Mouse (Mus musculus) forebrain, embryonic 10.5 days (tissue): ENCODE data around the gene Esr1. TPM values are rescaled to one million over a fixed set of nuclear protein-coding genes. Genes with fewer than 3 reads are reported as not detected.
"Not testable (repeated sequence)": the region's sequence is repeated elsewhere in the genome, so short reads cannot be mapped to it uniquely, and the experiment has no call there.

Experiments
- DNase-seq: peaks from one replicate; pipeline ENCODE4 v3.0.0-alpha.2; 2017; ENCODE audit warnings: low spot score; ENCODE audit errors: extremely low spot score
- H3K27ac ChIP-seq: fragments of 300-500 bp; sonication (generic); 2 replicates; pipeline ENCODE4 v1.5.1; 2016; ENCODE audit warnings: mild to moderate bottlenecking
- H3K27me3 ChIP-seq: fragments of 300-500 bp; sonication (generic); 2 replicates; pipeline ENCODE4 v1.6.1; 2016; ENCODE audit warnings: mild to moderate bottlenecking; ENCODE audit not compliant: poor library complexity, severe bottlenecking
- H3K36me3 ChIP-seq: fragments of 300-500 bp; sonication (generic); replicated peaks from 2 replicates; pipeline ENCODE4 v1.6.1; 2016; ENCODE audit warnings: mild to moderate bottlenecking, moderate library complexity
- H3K4me1 ChIP-seq: fragments of 300-500 bp; sonication (generic); 2 replicates; pipeline ENCODE4 v1.6.1; 2016
- H3K4me3 ChIP-seq: fragments of 300-500 bp; sonication (generic); 2 replicates; pipeline ENCODE4 v1.5.1; 2016; ENCODE audit warnings: mild to moderate bottlenecking, moderate library complexity
- H3K9me3 ChIP-seq: fragments of 300-500 bp; sonication (generic); 2 replicates; pipeline ENCODE4 v1.6.1; 2016; ENCODE audit warnings: mild to moderate bottlenecking, moderate library complexity
- WGBS: fragments of 180-500 bp; shearing (Covaris S2); methylation state at CpG from one replicate; pipeline ENCODE4 v1.1.7; 2016; 5-methylcytosine and 5-hydroxymethylcytosine counted together
- polyA plus RNA-seq: library from polyadenylated mRNA; unstranded; fragments of >200 nt; fragmentation: Nextera tagmentation; extraction: Ambion mirVana; gene quantifications from 2 replicates; pipeline ENCODE4 v1.2.1, GENCODE M21; 2016

The Esr1 gene
- polyA plus RNA-seq, 1 experiment from 2014 or later, result not detected

DNA sequence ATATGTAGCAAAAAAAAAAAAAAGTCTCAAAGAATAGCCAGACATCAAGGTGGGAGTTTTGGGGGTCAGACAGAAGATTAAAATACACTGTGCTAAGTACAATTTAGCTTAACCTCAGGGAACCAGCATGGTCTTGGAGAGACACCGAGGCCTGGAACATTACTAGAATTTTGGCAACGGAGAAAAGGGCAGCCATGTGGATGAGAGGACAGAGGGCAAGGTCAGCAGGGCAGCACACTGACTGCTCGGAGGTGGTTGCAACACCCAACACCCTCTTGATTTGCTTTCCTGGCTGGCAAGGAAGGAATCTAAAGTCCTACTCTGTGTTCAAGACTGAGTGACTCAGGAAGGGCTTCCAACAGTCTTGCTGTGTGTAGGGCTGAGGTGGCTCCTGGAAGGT, 60.5 kb downstream of the Esr1 start:
- H3K36me3 ChIP-seq, result no peaks in the 10 kb centered on the region
- H3K9me3 ChIP-seq, result no peaks in the 10 kb centered on the region
- no peak overlapping the region for H3K27ac ChIP-seq
- 91% methylated on average over 3 of the region's 3 CpGs for WGBS
- H3K27me3 ChIP-seq, result no peaks in the 10 kb centered on the region
- no peak overlapping the region for H3K4me3 ChIP-seq
- H3K4me1 ChIP-seq, result no peaks in the 10 kb centered on the region
- DNase-seq, result no peak

DNA sequence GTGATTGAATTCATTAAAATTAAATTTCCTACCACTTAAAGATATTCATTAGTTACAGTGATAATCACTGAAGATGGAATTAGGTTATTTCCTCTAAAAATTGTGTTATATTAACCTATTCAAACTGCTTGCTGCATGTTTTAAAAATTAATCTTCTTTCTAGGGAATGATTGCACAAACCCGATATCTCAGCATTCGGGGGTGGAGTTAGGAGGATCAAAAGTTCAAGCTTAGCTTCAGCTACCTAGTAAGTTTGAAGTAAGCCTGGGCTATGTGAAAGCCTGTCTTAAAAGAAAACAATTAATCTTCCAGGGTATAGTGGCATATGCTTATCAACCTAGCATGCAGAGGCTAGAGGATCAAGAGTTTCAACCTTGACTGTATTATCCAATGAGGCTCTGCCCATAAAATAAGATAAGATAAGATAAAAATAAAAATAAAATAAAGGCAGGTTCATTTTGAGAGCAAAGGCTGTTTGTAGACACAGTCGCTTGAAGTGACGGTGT, 62.0 kb downstream of the Esr1 start:
- no peak for DNase-seq
- WGBS, result 93% methylated on average over 4 of the region's 4 CpGs
- Histone ChIP-seq H3K4me1 (no peaks in the 10 kb centered on the region), H3K4me3 (no peak overlapping the region), H3K9me3 (no peaks in the 10 kb centered on the region), H3K27ac (no peak overlapping the region), H3K27me3 (no peaks in the 10 kb centered on the region), H3K36me3 (no peaks in the 10 kb centered on the region)

- not testable (repeated sequence) for H3K27ac ChIP-seq, H3K27me3 ChIP-seq, H3K4me3 ChIP-seq, DNase-seq, H3K36me3 ChIP-seq, H3K4me1 ChIP-seq, H3K9me3 ChIP-seq
- WGBS, result 35% methylated on average over 14 of the region's 14 CpGs
Observed at GRCm38 (mm10) chr10:4674983-4675592, 63.7 kb downstream of the Esr1 start.

GRCm38 (mm10) chr10:4683106-4683505, 71.7 kb downstream of the Esr1 start:
- H3K27ac ChIP-seq, result no peak overlapping the region
- WGBS, result 86% methylated on average over 5 of the region's 5 CpGs
- H3K9me3 ChIP-seq, result no peaks in the 10 kb centered on the region
- no peaks in the 10 kb centered on the region for H3K4me1 ChIP-seq
- no peak for DNase-seq
- H3K4me3 ChIP-seq, result no peak overlapping the region
- no peaks in the 10 kb centered on the region for H3K36me3 ChIP-seq
- H3K27me3 ChIP-seq, result no peaks in the 10 kb centered on the region

DNA sequence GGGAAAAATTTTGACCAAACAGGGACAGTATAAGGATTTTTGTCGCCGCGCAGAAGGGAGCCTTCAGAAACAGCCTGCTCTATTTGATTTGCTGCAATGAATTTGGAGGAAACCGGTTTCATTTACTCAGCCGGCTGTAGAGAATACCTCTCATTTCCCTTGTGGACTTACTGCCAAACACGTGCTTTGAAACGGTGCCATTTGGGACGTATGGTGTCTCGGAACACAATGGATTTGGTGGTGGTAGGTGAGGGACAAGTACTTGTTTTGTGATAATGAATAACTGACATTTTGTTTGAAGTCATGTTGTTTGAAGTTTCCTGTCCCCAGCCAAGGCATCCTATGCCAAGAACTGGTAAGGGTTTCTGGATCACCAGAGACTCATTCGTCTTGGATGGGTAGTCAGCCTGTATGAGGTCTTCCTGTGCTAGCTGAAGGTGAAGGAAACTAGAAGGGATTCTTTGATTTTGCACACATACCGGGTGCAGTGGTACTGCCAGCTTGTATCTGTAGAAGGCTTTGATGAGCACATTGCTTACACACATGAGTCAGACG, 72.4 kb downstream of the Esr1 start:
- no peaks in the 10 kb centered on the region for H3K36me3 ChIP-seq
- no peaks in the 10 kb centered on the region for H3K27me3 ChIP-seq
- H3K4me1 ChIP-seq, result no peaks in the 10 kb centered on the region
- no peak overlapping the region for H3K27ac ChIP-seq
- WGBS, result 94% methylated on average over 12 of the region's 12 CpGs
- no peak overlapping the region for H3K4me3 ChIP-seq
- DNase-seq, result no peak
- H3K9me3 ChIP-seq, result no peaks in the 10 kb centered on the region

DNA sequence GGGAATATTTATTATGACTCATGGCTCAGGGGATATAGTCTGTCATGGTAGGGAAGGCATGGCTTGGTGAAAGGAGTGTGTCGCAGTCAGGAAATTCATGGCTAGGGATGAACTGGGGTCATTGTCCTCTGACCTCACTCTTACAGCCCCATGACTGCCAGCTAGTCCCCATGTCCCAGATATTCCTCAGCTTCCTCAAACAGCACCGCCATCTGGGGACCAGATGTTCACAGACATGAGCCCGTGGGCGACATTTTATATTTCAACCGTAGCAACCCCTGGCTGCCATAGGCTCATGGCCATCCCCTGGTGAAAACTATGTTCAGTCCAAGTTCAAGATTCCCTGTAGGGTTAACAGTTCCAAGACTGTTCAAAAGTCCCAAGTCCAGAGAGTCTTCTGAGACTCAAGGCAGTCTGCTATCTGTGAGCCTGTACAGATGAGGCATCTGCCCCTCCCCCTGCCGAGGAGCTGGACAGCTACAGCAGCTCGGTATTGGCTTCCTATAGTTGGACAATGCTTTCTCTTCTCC, 83.0 kb downstream of the Esr1 start:
- no peak for DNase-seq
- no peaks in the 10 kb centered on the region for H3K36me3 ChIP-seq
- no peaks in the 10 kb centered on the region for H3K4me1 ChIP-seq
- no peak overlapping the region for H3K27ac ChIP-seq
- 79% methylated on average over 7 of the region's 7 CpGs for WGBS
- H3K9me3 ChIP-seq, result no peaks in the 10 kb centered on the region; the same call in 1 of the 2 replicates
- H3K4me3 ChIP-seq, result no peak overlapping the region
- no peaks in the 10 kb centered on the region for H3K27me3 ChIP-seq

DNA sequence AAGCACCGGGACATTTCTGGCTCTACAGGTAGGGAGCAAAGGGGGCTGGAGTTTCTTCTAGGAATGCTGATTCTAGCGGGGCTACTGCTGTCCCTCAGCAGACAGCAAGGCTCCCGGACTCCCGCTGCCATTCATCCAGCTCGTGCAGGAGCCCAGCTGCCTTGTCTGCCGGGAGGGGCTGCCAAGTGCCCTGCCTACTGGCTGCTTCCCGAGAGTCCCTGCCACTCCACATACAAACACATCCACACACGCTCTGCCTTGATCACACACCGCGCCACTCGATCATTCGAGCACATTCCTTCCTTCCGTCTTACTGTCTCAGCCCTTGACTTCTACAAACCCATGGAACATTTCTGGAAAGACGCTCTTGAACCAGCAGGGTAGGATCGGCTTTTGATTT, 98.5 kb downstream of the Esr1 start:
- peak; percentile 24 for DNase-seq
- no peaks in the 10 kb centered on the region for H3K36me3 ChIP-seq
- WGBS, result 6% methylated on average over 15 of the region's 15 CpGs
- H3K4me1 ChIP-seq, result peaks cover 19% of the 10 kb centered on the region
- H3K27ac ChIP-seq, result no peak overlapping the region
- H3K27me3 ChIP-seq, result peaks cover 68% of the 10 kb centered on the region
- H3K9me3 ChIP-seq, result no peaks in the 10 kb centered on the region
- peak overlapping the region; percentile 41 for H3K4me3 ChIP-seq

DNA sequence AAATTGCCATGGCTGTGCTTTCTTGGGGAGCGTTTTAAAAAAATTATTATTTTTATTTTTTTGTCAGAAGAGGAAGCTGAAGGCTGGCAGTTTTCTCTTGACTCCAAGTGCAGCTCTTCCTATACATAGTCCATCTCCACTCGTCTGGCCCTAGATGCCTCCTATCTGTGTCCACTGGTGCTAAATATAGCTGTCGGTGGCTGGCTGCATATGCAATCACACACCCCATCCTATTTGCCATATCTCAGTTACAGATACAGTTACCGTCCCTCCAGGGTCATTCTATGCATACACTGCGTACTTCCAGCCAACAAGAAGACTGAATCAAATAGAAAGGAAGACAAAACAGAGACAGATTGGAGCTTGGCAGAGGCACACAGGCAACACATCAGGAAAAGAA, 100.0 kb downstream of the Esr1 start:
- Histone ChIP-seq H3K4me1 (peaks cover 19% of the 10 kb centered on the region), H3K9me3 (no peaks in the 10 kb centered on the region), H3K36me3 (no peaks in the 10 kb centered on the region), H3K27me3 (peaks cover 68% of the 10 kb centered on the region), H3K27ac (no peak overlapping the region), H3K4me3 (peak overlapping the region; percentile 61; the same call in 1 of the 2 replicates)
- DNase-seq, result no peak
- 53% methylated on average over 5 of the region's 5 CpGs for WGBS

GRCm38 (mm10) chr10:4712061-4712908, 100.9 kb downstream of the Esr1 start:
- peaks cover 68% of the 10 kb centered on the region for H3K27me3 ChIP-seq
- 2% methylated on average over 68 of the region's 68 CpGs for WGBS
- no peak overlapping the region for H3K27ac ChIP-seq
- no peaks in the 10 kb centered on the region for H3K36me3 ChIP-seq
- peak overlapping the region; percentile 61 for H3K4me3 ChIP-seq
- peak; percentile 37 for DNase-seq
- peaks cover 19% of the 10 kb centered on the region for H3K4me1 ChIP-seq
- H3K9me3 ChIP-seq, result no peaks in the 10 kb centered on the region

GRCm38 (mm10) chr10:4713398-4713797, 102.0 kb downstream of the Esr1 start:
- Histone ChIP-seq H3K27me3 (peaks cover 62% of the 10 kb centered on the region), H3K9me3 (no peaks in the 10 kb centered on the region), H3K4me3 (no peak overlapping the region), H3K4me1 (peaks cover 19% of the 10 kb centered on the region), H3K27ac (no peak overlapping the region), H3K36me3 (no peaks in the 10 kb centered on the region)
- DNase-seq, result no peak
- 64% methylated on average over 10 of the region's 10 CpGs for WGBS

- no peaks in the 10 kb centered on the region for H3K27me3 ChIP-seq
- no peak overlapping the region for H3K4me3 ChIP-seq
- peaks cover 4% of the 10 kb centered on the region; the same call in 1 of the 2 replicates for H3K4me1 ChIP-seq
- WGBS, result 45% methylated on average over 3 of the region's 3 CpGs
- no peak for DNase-seq
- no peaks in the 10 kb centered on the region for H3K9me3 ChIP-seq
- no peak overlapping the region for H3K27ac ChIP-seq
- no peaks in the 10 kb centered on the region for H3K36me3 ChIP-seq
Observed at GRCm38 (mm10) chr10:4724851-4725250, 113.5 kb downstream of the Esr1 start.

GRCm38 (mm10) chr10:4726141-4726540, 114.7 kb downstream of the Esr1 start:
- WGBS, result 84% methylated on average over 6 of the region's 6 CpGs
- Histone ChIP-seq H3K4me3 (no peak overlapping the region), H3K9me3 (no peaks in the 10 kb centered on the region), H3K4me1 (peaks cover 4% of the 10 kb centered on the region; the same call in 1 of the 2 replicates), H3K36me3 (no peaks in the 10 kb centered on the region), H3K27me3 (no peaks in the 10 kb centered on the region), H3K27ac (no peak overlapping the region)
- no peak for DNase-seq

DNA sequence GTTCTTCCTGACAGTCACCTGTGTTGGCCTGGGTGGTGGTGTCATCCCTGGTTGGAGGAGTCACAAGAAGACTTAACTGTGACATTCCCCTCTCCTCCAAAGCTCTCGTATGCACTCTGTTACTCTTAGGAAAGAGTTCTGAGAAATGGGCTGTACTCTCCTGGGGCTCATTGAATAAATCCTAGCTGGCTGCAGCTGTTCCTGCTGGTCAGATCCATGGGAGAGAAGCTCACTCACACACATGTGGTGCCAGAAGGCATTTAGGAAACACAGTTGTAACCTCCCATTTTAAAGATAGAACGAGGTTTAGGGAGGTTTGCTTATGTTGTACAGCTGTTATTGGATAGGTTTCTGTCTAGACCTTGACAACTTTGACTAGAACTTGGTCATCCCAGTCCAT, 120.9 kb downstream of the Esr1 start:
- Histone ChIP-seq H3K4me1 (no peaks in the 10 kb centered on the region), H3K27ac (no peak overlapping the region), H3K9me3 (no peaks in the 10 kb centered on the region), H3K4me3 (no peak overlapping the region), H3K36me3 (no peaks in the 10 kb centered on the region), H3K27me3 (no peaks in the 10 kb centered on the region)
- 77% methylated on average over 2 of the region's 2 CpGs for WGBS
- no peak for DNase-seq
